Mouse (Mus musculus) liver, adult 2 months (tissue): Measurements from ENCODE around the gene Sp9.

Experiments
- CTCF ChIP-seq: fragments of 200-500 bp; IDR thresholded peaks from 2 replicates; pipeline ENCODE4 v1.5.1; 2011; ENCODE audit warnings: low read depth, low read length, control low read depth
- POLR2A ChIP-seq: fragments of 200-500 bp; IDR thresholded peaks from 2 replicates; pipeline ENCODE4 v1.6.1; 2011; ENCODE audit warnings: low read length, control low read depth; ENCODE audit not compliant: insufficient read depth; ENCODE audit errors: extremely low read depth

GRCm38 (mm10) chr2:73301979-73302378, 30.3 kb downstream of the Sp9 start:
- TF ChIP-seq CTCF (no peak), POLR2A (no peak)
